Mouse (Mus musculus) lung, postnatal 36 days (tissue): Measurements from ENCODE around the gene Gxylt1.
"Not testable (repeated sequence)": the region's sequence is repeated elsewhere in the genome, so short reads cannot be mapped to it uniquely, and the experiment has no call there.

ENCODE experiments used
- DNase-seq: peaks from one replicate; pipeline ENCODE4 v3.0.0; 2022; ENCODE audit warnings: mixed read lengths

The Gxylt1 gene

DNA sequence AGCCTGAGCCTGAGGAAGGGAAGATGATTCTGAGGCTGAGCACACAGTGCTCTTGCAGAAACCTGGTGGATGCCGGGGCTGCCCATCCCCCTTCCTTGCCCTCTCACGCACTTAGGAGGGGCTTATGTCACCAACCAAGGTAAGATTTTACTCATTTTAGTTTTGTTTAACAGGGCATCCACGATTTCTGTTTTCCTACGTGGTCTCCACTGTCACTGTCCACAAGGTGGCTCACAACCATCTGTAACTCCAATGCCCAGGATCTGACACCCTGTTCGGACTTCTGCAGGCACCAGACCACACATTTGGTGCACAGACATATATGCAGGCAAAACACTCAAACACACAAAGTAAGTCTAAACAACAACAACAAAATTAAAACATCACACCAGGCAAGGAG, 12.2 kb downstream of the Gxylt1 start:
- DNase-seq = no peak

DNA sequence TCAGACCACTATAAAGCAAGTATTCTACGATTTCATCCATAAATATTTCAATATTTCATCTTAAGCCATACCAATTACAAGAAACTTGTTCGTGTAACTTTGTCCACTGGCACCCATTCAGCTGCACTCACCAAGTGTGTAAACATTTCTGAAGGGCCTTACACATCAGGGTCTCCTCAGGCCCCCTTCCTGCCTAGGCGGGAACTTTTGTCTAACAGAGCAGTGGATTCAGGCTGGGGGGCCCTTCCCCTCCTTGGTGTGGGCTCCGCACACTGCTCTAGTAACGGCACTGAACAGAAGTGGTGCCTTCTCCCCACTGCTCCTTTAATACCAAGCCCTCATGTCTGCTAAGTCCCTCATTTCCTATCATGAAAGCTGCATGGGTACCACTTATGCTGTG, 12.7 kb downstream of the Gxylt1 start:
- no peak for DNase-seq

DNA sequence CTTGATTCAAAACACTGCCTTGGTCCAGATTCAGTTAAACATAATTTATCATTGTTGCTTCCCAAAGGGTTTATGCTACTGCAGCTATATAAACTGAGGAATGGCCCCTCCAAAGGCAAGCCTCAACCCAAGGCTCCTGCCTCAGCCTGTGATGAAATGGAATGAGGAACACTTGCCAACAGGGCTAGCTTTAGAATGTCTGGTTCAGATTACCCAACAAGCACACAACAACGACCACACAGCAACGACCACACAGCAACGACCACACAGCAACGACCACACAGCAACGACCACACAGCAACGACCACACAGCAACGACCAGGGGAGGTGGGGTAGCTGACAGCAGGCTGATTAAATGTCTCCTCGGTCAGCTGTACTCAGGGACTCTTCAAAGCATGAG, 15.0 kb downstream of the Gxylt1 start:
- DNase-seq = no peak

DNA sequence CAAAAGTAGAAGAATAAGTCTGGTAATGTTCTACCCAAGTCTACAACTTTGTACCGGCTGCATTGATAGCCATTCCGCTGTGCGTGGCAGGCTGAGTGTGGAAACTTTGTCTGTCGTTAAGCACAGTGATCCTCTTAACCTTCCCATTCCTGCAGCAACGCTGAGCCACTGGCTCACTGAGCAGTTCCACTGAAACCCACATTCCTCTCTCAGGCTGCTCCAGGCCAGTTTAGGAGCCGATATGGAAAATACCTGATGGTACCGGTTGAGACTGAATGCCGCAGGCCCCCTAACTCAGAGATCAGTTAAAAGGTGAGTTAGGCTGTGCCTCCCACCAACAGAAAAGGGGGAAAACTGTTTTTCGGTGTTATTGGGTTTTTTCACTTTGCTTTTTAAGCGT, 19.7 kb downstream of the Gxylt1 start:
- DNase-seq = no peak

DNA sequence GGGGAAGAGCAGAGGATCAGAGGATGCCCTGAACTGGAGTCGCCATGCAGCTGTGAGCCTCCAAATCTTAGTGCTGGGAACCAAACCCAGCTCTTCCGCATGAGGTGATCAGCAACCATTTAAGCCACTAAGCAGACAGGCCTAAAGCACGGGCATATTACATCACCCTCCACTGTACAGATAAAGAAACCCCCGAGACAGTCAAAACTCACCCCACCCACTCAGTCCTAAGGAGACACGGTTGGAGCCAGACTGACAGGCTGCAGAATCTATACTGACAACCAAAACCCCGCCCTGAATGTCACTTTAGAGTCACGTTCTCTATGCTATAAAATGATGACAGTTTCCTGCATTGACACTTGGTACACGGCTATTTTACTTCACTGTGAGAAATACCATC, 21.8 kb downstream of the Gxylt1 start:
- no peak for DNase-seq

DNA sequence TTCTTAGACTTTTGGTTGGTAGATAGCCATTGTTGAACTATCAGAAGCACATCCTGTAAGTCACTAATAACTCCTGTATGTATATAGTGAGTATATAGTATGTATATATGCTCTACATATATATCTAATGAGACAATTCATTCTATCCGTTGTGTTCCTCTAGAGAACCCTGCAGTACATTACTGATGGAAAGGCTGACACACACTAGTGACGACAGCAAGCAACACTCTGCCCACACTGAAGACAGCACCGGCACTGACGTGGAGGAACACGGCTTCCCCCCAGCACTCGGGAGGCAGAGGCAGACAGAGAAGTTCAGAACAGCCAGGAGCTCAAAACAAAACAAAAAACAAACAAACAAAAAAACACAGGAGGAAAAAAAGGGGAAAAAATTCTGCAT, 22.6 kb downstream of the Gxylt1 start:
- DNase-seq = no peak

DNA sequence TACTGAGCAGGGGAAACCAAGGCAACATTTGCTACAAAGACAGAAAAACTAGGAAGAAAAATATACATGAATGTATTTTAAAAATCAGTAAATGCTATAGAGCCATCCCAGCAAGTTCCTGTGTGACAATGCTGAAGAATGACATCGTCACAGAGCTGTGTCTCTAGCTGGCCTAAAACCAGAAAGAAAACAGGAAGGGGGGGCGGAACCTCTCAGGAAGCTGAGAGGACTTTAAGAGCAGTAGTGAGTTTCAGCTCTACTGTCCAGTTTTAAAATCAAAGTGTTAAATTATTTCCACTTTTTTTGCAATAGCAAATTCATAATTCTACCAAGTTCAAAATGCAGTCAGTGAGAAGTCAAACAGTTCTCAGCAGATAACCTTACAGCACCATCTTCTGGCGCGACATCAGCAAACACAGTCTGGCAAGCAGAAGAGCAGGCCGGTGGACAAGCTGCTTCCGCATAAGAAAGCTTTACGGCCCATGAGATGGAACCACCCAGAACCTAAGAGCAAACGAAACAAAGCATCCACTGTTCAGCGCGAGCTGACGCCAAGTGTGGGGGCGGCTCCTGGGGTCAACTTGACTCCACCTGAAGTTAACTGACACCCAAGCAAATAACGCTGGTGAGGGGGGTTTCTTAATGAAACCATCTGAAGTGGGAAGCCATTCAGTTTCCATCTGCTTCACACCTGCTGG, 23.3 kb downstream of the Gxylt1 start:
- peak; percentile 64 for DNase-seq

DNA sequence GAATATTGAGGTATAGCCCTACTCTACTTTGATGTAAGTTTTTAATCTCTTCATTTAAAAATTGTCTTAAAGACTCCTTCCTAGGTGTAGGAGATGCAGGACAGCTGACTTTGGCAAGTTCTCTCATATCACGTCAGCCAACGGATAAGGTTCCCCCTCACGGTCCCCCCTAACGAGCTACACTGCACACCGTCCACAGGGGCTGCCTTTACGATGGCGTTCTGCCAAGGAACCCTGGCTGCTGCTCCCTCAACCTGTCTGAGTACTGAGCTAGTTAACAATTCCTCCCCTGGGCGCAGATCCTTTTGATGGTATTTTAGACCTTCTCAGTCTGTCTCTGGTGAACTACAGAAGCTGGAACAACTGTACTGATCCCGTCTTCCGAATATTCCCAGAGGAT, 31.8 kb downstream of the Gxylt1 start:
- no peak for DNase-seq

DNA sequence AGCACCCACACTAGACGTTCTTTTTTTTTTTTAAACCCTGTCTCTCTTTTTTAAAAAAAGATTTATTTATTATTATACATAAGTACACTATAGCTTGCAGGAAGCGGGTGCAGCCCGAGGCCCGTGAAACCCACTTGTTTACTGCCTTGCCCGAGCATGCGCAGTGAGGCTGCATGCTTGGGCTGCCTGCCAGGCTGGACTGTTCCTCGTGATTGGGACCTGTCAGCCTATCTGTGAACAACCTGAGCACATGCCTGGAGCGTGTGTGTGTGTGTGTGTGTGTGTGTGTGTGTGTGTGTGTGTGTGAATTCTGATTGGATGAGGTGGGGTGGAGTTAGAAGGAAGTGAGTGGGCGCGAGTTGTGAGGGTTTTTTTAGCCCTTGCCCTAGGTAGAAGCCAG, 38.5 kb downstream of the Gxylt1 start:
- not testable (repeated sequence) for DNase-seq

DNA sequence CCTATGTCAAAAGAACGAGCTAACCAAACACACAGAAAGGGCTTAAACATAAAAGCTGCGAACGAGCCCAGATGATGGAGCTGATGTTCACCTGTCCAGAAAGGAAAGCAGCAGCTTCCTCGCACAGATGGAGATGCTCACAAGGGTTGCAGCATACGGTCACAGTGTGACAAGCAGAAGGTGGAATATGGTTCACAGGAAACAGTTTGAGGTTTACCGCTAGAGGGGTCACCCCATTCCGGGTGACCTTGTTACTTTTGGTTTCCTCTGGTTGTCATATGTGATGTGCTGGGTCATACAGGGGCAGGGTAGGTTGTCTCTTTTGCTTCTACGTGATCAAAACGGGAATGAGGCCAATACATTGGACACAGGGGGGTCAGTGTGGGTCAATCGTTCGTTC, 46.0 kb downstream of the Gxylt1 start:
- DNase-seq = no peak

DNA sequence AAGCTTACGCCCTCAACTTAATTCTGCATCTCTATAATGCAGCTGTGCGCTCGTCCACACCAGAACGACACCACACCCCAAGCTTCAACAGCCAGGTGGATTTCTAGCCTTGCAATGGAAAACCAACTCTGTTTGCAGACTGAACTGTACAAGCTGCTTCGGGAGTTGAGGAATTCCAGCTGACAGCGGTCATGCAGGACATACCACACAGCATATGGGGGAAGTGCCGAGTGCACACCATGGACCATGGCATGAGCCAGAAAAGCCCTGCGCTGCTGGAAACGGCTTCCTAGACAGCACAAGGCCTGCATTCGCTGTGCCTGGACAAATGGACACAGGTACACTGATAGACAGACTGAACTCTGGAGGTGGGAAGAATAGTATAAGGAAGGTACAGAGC, 46.6 kb downstream of the Gxylt1 start:
- no peak for DNase-seq

DNA sequence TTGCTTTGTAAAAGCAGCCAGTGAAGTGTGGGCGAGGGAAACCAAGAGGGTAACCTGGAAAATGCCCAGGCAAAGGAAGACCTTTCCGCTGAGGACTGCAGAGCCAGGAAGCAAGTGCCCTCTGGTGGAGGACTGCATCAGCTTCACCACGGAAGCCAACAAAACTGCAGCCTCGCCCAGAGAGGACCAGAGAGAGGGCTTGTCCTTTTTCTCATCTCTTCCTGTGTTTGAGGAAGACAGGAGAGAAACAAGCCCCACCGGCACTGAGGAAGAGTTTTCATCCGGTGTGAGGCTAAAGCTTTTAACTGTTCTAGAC, 47.3 kb downstream of the Gxylt1 start:
- peak; percentile 19 for DNase-seq

DNA sequence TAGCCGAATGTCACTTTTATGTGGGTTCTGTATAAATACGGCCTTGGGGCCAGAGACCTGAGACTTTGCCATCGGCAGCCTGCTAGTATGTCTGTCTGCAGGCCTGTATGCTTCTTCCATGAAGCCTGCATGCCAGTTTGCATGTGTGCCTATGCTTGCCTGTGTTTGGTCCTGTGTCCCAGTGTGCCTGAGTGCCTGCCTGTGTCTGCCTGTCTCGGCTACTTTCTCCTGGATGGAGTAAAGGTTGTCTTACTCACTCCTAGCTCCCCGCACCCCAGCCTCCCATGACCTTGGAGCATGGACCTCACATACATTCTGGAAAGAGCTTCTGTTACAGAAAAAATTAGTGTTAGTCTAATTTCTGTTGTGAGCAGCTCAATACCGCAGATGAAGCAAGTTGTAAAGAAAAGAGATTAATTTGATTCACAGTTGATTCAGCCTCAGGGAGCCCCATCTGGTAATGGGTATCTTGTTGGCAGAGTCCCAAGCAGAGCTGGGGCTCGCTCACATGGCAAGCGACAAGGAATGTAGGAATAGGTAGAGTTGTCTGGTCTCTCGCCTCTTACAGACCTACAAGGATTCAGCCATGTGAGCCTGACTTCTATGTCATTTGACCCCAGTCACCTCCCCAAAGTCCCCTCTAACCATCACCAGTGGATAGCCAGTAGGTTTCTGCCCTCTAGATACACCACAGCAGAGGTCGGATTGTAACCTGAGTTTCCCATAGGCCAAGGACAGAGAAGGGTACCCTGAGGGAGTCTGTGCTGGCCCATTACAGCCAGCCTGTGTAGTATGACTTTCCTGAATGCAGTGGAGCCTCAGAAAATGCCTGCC, 47.8 kb downstream of the Gxylt1 start:
- DNase-seq = no peak

DNA sequence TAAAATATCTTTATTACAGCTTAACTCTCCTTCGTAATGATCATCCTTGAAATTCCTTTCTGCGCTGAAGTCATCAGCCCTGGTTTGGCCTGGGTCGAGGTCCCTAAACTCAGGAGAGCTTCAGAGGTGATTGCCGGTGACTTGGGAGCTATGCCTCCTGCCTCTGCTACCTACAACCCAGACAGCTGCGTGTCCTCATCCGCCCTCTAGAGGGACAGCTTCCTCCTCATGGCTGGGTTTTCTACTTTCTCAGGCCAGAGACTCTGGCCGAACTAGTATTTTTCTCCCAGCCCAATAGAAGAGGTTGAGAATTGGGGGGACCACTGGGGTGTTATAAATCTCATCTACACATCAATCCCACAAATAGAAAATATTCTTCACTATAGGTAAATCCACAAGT, 52.5 kb downstream of the Gxylt1 start:
- no peak for DNase-seq

DNA sequence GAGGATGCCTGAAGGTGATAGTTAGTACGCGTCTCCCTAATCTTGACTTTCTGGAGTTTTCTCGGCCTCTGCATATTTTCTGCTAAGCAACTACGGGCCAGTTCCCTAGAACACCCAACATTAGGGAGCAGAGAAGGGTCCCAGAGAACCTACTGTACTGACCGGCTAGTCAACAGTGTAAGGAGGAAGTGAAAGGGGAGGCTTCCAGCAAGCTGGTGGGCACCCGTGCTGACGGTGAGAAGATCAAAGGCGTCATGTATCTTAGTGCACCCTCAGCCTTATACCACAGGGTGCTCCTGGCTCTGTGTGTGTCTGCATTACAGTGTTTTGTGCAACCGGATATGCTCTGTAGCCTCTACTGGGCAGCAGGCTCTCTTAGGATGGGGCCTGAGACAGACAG, 62.4 kb downstream of the Gxylt1 start:
- DNase-seq = no peak

DNA sequence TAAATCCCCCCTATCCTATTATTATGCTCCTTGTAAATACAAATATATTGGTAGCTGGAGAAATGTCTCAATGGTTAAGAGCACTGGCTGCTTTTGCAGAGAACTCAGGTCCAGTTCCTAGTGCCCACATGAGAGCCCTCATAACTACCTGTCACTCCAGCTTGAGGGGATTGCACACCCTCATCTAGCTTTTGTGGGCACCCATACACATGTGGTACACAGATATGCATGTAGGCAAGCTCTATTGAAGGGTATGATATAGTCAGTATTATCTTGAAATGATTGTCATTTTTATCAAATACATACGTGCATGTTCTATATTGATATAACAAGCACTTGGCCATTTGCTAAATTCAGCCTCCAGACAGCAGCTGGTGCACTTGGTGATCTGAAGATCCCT, 70.1 kb downstream of the Gxylt1 start:
- DNase-seq = no peak

DNA sequence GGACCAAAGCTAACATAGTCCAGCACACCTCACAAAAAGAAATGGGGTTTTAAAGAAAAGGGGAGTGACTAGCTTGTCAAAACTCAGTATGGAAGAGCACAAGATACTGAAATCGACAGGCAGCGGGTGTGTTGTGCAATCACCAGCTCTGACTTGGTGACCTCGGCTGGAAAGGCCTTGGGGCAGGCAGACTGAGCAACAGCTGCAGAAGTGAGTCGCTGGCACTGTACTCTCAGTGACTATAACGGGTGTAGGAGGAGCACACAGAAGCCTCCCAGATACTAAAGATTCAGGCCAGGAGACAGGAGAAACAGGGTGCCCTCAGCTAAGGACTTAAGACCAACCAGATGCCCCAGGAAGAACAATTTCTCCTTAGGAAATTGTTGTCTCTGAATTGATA, 73.0 kb downstream of the Gxylt1 start:
- DNase-seq = peak; percentile 29

DNA sequence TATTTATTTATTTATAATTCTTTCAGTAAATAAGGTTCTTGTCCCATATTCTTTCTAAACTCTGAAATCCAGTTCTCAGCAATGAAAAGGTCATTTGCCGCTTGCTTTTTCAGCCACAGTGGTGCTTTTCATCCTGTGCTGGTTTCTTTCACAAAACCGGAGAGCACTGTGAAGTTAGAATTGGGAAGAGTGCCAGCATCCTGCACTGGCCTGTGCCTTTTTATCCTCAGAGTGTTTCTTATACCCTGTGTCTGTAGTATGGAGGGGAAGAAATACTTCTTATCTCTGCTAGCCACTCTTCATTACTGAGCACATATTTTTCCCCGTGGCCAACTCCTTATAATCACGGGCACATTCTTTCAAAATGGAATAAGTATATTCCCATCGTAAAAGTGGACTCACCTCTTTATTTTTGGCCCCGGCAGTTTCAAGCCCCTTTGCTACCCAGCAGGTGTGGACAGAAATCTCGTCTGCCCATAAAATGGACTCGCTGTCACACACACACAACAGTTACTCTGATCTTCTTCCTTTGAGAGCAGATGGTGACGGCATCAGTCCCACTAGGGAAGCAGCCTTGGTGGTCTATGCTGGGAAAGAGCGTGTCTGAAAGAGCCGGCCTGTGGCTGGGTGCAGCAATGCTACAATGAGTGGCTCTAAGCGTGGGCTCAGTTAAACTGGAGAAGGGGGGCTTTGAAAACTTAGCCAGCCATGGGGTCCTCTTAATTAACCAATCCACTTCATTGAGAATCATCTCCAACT, 83.4 kb downstream of the Gxylt1 start:
- DNase-seq = no peak
